Mouse (Mus musculus) embryo, embryonic 10 days (tissue): ENCODE results near the gene Klf9.
A peak's percentile ranks its signal among the peaks of the same experiment; 100 is the strongest.

ENCODE experiments used
- DNase-seq: peaks from one replicate; pipeline ENCODE4 v3.0.0-alpha.2; 2015; ENCODE audit warnings: low spot score

Klf9 gene

GRCm38 (mm10) chr19:23140689-23141317 lies at the start of gene Klf9:
Gene Klf9, plus strand, starts transcription at chr19:23141226.
- DNase-seq = peak; percentile 93

DNA sequence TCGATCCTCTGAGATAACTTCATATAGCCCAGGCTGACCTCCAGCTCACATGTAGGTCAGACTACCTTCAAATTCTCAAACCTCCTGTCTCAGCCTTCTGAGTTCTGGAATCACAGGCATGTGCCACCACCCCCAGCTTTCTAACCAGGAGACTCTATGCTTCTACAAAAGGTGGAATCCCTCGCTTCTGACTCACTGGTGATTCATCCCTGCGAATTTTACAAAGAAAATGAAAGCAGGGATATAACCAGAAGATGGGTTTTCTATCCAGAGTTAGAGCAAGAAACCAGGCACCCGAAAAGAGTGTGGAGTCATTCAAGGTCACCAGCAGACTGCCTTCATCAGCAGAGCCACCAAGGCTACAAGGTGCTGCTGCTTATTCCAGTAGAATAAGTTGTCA lies 49.4 kb upstream of the Klf9 start:
- no peak for DNase-seq

DNA sequence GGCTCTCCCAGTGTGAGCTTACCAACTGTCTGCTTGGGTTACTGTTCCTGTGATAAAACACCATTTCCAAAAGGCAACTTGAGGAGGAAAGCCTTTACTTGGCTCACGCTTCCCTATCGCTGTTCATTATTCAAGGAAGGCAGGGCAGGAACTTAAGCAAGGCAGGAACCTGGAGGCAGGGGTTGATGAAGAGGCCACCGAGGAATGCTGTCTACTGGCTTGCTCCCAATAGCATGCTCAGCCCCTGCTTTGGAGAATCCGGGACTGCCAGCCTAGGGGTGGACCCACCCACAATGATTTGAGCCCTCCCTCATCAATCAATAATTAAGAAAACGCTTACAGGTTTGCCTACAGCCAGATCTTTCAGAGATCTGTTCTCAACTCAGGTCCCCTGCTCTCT lies 47.5 kb upstream of the Klf9 start:
- DNase-seq = no peak

GRCm38 (mm10) chr19:23094906-23095305 lies 46.1 kb upstream of the Klf9 start:
- no peak for DNase-seq

DNA sequence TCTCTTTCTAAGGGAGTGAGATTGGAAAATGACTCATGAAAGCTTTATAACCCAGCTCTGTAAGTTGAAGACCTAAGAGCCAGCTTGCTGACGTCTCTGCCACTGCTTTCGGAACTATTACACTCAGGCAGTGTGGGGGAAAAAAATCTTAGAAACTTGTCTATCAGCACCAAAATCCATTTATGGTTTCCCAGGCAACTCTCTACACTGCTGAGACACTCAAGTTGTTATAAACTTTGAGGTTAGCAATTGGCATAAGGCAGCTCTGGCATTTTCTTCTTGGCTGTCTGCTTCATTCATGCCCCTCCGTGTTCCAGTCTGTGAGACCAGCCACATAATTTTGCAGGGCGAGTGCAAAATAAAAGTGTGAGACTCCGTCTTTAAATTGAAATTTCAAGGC lies 34.2 kb upstream of the Klf9 start:
- no peak for DNase-seq

DNA sequence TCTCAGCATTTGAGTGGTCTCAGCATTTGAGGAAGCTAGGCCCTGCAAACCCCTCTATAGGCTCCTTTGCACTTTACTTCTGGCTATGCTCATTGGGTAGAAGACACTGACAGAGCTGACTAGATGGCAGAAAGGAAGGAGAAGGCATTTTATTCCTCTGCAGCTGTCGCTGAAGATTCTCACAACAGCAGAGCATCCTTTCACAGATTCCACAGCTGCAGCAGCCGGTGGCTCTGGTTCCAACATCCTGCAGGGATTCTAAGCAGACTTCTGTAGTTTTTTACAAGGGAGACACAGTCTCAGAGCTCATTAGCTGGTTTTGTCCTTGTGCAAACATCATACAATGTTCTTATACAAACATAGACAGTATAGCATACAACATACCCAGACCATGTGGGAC lies 33.7 kb upstream of the Klf9 start:
- no peak for DNase-seq

GRCm38 (mm10) chr19:23121875-23122274 lies 19.2 kb upstream of the Klf9 start:
- no peak for DNase-seq

- DNase-seq = no peak
Observed at GRCm38 (mm10) chr19:23124023-23124550, 16.9 kb upstream of the Klf9 start.

DNA sequence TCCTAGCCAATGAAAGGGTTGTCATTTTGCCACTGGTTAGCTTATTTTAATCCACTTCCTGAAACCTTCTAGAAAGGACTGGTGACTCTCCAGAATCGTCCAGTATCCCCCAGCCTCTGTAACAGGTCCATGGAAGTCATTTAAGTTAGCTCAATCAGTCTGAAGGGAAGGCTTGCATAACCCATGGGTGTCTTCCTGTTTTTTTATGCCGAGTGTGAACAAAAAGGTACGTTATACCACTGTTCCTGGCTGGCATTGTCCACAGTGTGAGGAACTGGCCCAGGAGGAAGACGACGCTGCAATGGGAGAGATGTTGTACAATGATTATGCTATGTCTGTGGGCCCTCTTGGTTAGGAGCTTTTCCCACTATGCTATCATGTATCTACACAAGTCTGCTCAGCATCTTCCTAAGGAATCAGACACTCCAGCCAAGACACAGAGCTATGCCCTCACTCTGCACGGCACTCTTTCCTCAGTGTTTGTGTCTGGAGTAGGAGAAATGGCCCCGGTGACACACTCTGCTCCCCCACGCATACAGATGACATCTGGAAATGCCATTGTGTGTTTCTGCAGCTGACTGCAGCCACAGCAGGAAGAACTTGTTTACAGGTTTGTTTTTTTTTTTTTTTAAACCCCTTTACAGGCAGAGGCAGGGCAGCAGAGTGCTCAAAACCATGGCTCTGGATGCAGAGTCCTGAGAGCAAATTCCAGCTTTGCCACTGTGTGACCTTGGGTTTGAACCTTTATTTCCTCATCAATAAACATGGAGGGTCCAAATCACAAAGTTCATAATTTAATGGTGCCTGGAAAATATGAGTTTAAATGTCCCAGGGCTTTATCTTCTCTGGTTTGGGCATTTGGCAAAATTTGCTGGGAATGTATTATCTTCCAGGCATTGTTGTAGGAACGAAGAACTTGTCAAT lies 15.5 kb upstream of the Klf9 start:
- peak; percentile 13 for DNase-seq

DNA sequence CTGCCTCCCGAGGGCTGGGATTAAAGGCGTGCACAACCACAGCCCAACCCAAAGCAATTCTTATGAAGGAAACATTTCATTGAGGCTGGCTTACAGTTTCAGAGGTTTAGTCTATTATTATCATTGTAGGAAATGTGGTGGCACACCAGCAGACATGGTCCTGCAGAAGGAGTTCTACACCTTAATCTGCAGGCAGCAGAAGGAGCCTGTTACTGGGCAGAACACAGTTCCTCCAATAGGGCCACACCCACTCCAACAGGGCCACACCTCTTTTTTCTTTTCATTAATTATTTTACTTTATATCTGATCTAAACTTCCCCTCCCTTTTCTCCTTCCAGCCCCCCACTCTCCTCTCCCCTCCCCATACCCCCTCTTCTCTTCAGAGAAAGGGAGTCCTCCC lies 11.1 kb upstream of the Klf9 start:
- no peak for DNase-seq

GRCm38 (mm10) chr19:23132106-23132635 lies 8.9 kb upstream of the Klf9 start:
- no peak for DNase-seq

GRCm38 (mm10) chr19:23132720-23133426 lies 8.2 kb upstream of the Klf9 start:
- DNase-seq = peak; percentile 9

DNA sequence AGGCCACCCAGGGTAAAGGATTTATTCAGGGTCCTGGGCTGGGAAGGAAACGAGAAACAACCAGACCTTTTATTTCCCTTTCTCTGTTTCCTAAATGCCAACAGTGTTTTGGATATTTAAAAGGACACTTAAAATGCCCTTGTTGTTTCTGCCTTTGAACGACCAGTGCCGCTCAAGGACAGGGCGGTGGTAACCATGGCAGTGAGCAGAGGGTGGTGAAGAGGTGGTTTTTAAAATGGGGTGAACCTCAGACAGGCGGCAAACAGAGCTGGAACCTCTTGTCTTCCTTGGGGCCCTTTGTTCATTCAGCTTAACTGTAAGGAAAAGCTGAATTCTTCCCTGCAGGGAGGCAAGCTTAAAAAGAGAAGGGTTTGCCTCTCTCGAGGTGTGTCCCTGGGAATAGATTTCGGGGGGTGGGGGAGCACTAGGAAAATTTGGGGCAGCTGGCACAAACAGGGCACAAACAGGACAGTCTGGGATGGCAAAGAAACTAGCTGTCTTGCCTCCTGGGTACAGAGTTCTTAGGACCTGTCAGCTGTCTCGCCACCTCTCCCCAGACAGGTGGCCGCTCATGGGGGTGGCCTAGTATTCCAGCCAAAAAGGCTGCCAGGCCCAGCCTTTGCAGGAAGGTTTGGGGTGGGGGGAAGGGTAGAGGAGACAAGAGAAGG lies 7.5 kb upstream of the Klf9 start:
- no peak for DNase-seq

DNA sequence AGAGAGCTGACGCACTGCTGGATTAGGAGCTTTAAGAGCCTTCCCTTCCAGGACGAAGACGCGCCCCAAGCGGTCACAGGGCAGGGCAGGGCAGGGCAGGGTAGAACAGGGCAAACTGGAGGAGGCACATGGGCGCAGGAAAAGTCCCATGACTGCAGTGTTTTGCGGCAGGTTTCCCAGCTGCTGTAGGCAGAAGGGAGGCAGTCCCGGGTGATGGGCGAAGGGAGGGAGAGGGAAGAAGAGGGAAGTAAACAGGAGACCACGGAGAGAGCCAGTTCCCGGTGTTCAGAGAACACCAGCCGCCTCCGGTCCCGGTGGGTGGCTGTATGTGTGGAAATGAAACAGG lies 7.0 kb upstream of the Klf9 start:
- peak; percentile 67 for DNase-seq

GRCm38 (mm10) chr19:23134441-23135301 lies 6.4 kb upstream of the Klf9 start:
- peak; percentile 36 for DNase-seq

DNA sequence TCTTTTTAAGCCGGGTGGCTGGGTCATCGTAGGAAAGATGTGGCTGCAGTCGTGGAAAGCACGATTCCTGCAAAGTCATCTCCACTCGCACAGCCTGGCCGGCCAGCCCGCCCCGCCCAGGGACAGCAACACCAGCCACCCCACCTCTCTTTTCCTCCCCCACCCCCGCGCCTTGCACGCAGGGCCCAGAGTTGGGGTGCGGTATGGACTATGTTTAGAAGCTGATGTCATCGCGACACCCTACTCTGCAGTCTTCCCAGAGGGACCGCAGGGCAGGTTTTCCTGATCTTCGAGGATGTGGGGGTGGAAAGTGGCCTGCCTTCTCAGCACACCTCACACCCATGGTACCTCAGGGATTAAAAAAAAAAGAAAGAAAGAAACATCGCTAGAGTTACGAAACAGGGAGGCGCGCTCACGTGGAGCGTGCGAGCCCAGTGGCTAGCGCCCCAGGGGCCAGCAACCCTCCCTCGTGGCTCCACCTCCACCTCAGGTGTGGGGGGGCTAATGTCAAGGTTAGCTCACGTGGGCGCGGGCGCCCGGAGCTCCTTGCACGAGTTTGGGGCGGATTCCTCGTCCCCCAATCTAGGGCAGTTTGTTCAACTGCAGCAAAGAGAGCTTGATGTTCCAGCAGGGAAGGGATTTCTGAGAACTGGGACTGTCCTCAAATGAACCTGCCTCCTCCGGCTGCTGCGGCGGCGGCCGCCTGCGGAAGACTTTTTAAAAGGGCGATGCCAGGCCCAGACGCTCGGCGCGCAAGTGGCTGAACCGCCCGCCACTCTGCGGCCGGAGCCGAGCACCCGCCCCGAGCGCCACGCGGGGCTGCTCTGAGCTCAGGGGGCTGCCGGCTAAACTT lies 5.5 kb upstream of the Klf9 start:
- peak; percentile 73 for DNase-seq

- peak; percentile 58 for DNase-seq
Observed at GRCm38 (mm10) chr19:23136202-23136850, 4.7 kb upstream of the Klf9 start.

DNA sequence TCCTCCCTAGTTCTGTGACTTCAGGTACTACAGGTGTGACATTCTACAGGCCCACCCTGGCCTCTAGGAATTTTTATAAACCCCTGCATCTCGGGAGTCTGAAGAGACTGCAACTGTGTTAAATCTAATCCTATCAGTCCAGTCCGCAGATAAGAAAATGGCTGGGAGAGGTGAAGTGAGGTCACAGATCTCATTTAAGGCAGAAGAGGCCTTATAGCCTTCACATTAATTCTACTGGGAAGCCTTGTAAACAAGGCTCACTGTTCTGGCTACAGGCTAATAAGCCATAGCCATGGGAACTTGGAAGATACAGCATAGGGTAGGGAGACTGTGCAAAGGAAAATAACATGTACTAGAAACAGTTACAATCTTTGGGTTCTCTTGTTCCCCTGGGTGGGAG lies 3.7 kb upstream of the Klf9 start:
- DNase-seq = no peak

DNA sequence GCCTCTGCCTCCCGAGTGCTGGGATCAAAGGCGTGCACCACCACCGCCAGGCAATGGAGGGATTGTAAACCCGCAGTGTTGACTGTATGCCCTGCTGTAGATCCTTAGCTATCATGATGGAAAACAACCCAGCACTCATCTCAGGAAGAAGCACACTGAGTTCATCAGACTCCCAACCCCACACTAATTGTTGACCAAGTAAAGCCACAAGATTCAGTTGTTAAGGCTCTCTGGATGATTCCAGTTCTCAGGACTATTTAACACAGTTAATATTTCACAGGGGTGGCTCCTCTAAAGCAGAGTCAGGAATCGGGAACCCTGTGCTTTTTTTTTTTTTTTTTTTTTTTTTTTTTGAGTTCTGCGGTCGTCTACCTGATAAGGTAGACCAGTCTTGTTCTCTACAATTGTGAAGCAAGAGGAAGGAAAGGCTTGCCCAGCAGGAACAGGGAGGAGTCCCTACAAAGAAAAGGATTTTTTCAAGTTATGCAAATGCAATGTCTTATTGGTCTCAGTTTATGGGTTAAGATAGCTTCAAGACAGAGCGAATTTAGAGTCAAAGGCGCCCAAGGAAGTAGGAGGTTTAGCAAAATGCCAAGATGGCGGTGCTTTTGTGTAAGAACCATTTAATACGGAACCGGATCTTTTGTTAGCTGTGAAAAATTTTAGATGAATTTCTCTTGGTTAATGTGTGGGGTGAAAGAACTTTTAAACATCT lies 1.1 kb upstream of the Klf9 start:
- DNase-seq = peak; percentile 18
